Mouse (Mus musculus) Muller cell, postnatal 12 days (primary cell): Measurements from ENCODE around the gene B2m.
"Not testable (repeated sequence)": the region's sequence is repeated elsewhere in the genome, so short reads cannot be mapped to it uniquely, and the experiment has no call there.

Source experiments
- DNase-seq: peaks from one replicate; pipeline ENCODE4 v3.0.0-alpha.2; 2015; ENCODE audit errors: inconsistent ontology term

B2m gene

GRCm38 (mm10) chr2:122147508-122148241 is at the start of gene B2m:
Gene B2m, plus strand, starts transcription at chr2:122147686.
- peak; percentile 96 for DNase-seq

GRCm38 (mm10) chr2:122097686-122098085 is 49.8 kb upstream of the B2m start:
- DNase-seq: not testable (repeated sequence)

GRCm38 (mm10) chr2:122102070-122102469 is 45.4 kb upstream of the B2m start:
- DNase-seq: no peak

GRCm38 (mm10) chr2:122108101-122108500 is 39.4 kb upstream of the B2m start:
- DNase-seq: no peak

- no peak for DNase-seq
Measured at GRCm38 (mm10) chr2:122109714-122110113, 37.8 kb upstream of the B2m start.

- no peak for DNase-seq
Measured at GRCm38 (mm10) chr2:122116888-122117287, 30.6 kb upstream of the B2m start.

GRCm38 (mm10) chr2:122117961-122118958 is 29.2 kb upstream of the B2m start, which contains the start of gene Spg11:
Gene Spg11, minus strand, starts transcription at chr2:122118386.
- peak; percentile 97 for DNase-seq

GRCm38 (mm10) chr2:122125680-122126572 is 21.6 kb upstream of the B2m start:
- no peak for DNase-seq

- DNase-seq: no peak
Measured at GRCm38 (mm10) chr2:122126765-122127347, 20.6 kb upstream of the B2m start.

- DNase-seq: peak; percentile 19
Measured at GRCm38 (mm10) chr2:122127635-122128034, 19.9 kb upstream of the B2m start.

GRCm38 (mm10) chr2:122132078-122132477 is 15.4 kb upstream of the B2m start:
- DNase-seq: no peak

- no peak for DNase-seq
Measured at GRCm38 (mm10) chr2:122132618-122133017, 14.9 kb upstream of the B2m start.

GRCm38 (mm10) chr2:122137839-122138465 is 9.5 kb upstream of the B2m start:
- DNase-seq: no peak

GRCm38 (mm10) chr2:122140815-122141214 is 6.7 kb upstream of the B2m start:
- DNase-seq: no peak

- DNase-seq: no peak
Measured at GRCm38 (mm10) chr2:122141332-122141967, 6.0 kb upstream of the B2m start.

- DNase-seq: no peak
Measured at GRCm38 (mm10) chr2:122143111-122143510, 4.4 kb upstream of the B2m start.

- no peak for DNase-seq
Measured at GRCm38 (mm10) chr2:122145756-122146155, 1.7 kb upstream of the B2m start.

- no peak for DNase-seq
Measured at GRCm38 (mm10) chr2:122146687-122147086, 799 bp upstream of the B2m start.

- DNase-seq: peak; percentile 48
Measured at GRCm38 (mm10) chr2:122148242-122148917, 894 bp downstream of the B2m start.

- DNase-seq: no peak
Measured at GRCm38 (mm10) chr2:122149316-122149715, 1.8 kb downstream of the B2m start.
